Mouse (Mus musculus): ENCODE data around the gene Ptpn12.

- TF ChIP-seq CTCF (IDR thresholded peaks at IDR 0.05; ENCODE audit: control insufficient read depth, insufficient read depth, insufficient replicate concordance, low read depth, low read length), result no peak
- no peak for TF ChIP-seq POLR2A (IDR thresholded peaks at IDR 0.05; ENCODE audit: control insufficient read depth, low read depth, low read length)
Measured at GRCm38 (mm10) chr5:20990062-20990809, 65.5 kb downstream of the Ptpn12 start.
